Mouse (Mus musculus) brain, embryonic 14.5 days (tissue): ENCODE results near the gene Ttll10. TPM values are rescaled to one million over a fixed set of nuclear protein-coding genes. Genes with fewer than 3 reads are reported as not detected.

Experiments
- DNase-seq: peaks from one replicate; pipeline ENCODE4 v3.0.0-alpha.2; 2011; ENCODE audit warnings: low read depth
- CTCF ChIP-seq: fragments of 200-500 bp; IDR thresholded peaks from 2 replicates; pipeline ENCODE4 v1.5.1; 2012; ENCODE audit warnings: inconsistent platforms, mild to moderate bottlenecking, moderate library complexity, borderline replicate concordance; ENCODE audit not compliant: insufficient read depth, insufficient read length; ENCODE audit errors: extremely low read depth
- POLR2A ChIP-seq: fragments of 200-500 bp; IDR thresholded peaks from 2 replicates; pipeline ENCODE4 v1.6.1; 2012; ENCODE audit warnings: mild to moderate bottlenecking, inconsistent platforms, borderline replicate concordance; ENCODE audit not compliant: poor library complexity, insufficient read depth, insufficient read length, severe bottlenecking; ENCODE audit errors: extremely low read depth
- polyA plus RNA-seq: library from polyadenylated mRNA; depleted of rRNA; stranded (reverse); fragments of >200 nt; gene quantifications from 2 replicates; pipeline ENCODE4 v1.2.3, GENCODE M21; 2012

The Ttll10 gene
- polyA plus RNA-seq, 1 experiment: 0.05 TPM

- no peak for TF ChIP-seq CTCF
- TF ChIP-seq POLR2A: no peak
- DNase-seq: no peak
These were observed 25.1 kb upstream of the Ttll10 start for GRCm38 (mm10) chr4:156084096-156084879.

- peak; percentile 34 for DNase-seq
- TF ChIP-seq CTCF (no peak), POLR2A (no peak)
These were observed 24.1 kb upstream of the Ttll10 start for GRCm38 (mm10) chr4:156083348-156083747.

DNA sequence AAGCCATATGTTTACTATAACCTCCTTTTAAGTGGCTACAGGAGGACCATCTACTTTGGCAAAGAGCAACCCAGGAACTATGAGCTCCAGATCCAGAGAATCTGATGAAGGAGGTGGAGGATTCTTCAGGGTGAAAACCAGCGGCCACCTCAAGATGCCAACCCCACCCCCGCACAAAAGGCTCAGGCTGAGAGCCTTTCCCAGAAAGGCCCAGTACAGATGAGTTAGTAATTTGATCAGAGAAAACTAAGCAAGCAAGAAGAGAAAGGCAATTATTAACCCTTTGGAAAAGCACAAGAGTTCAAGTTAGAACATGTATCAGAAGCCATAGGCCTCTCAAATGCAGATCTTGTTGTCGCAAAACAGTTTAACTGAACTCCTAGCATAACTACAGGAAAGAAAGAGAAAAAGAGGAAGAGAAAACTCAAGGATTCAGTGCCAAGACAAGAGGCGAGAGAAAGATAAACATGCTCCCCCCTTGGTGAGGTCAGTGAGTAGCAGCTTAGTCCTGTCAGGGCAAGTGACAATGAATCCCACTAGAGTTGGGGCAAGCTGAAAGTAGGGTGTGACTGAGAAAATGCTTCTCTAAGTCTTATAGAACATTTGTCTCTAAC, 23.5 kb upstream of the Ttll10 start:
- no peak for TF ChIP-seq CTCF
- no peak for TF ChIP-seq POLR2A
- DNase-seq: no peak

- DNase-seq: no peak
- TF ChIP-seq CTCF (peak; percentile 5; the same call in 1 of the 2 replicates), POLR2A (no peak)
These were observed 18.5 kb upstream of the Ttll10 start for GRCm38 (mm10) chr4:156077499-156078301.

DNA sequence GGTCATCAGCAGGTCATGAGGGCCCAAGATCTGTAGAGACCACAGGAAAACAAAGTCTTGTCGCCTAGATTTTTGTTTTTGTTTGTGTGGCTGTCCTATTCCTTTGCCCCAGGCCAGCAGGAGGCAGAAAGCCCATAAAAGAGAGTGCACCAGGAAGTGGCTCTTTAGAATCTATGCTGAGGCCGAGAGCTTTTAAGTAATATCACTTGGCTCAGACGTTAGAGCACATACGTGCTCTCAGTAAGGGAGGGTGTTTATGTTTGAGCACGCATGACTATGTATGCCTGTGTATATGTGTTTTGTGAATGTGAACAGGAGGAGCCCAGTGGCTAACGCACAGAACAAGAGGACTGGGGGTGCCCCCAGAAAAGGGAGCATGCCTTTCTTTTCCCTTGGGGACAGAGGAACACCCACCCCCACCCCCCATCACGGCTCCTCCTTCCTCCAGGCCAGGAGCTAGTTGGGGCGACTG, 17.7 kb upstream of the Ttll10 start:
- TF ChIP-seq CTCF (no peak), POLR2A (no peak)
- DNase-seq: no peak

DNA sequence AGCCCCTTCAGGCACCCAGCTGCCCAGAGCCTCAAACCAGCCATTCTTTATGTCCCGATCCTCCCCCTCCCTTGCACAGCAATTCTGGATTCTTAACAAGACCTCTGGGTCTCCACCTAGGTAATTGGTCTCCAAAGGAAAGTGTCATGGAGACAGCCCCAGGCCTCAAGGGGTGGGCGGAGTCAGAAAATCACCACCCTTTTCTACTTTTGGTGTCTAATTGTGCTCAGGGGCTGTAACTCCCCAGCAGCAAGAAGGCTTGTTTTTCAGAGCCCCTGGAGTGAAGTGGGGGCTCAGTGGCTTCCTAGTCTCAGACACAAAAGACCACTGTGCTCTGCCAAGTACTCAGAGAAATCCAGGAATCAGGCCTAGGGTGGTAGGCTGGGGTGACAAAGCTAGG, 11.5 kb upstream of the Ttll10 start:
- TF ChIP-seq POLR2A (no peak), CTCF (no peak)
- DNase-seq: peak; percentile 59

- DNase-seq: peak; percentile 12
- TF ChIP-seq POLR2A (no peak), CTCF (no peak)
These were observed 11.1 kb upstream of the Ttll10 start for GRCm38 (mm10) chr4:156070276-156070675.

- TF ChIP-seq POLR2A (no peak), CTCF (no peak)
- DNase-seq: no peak
These were observed 10.5 kb upstream of the Ttll10 start for GRCm38 (mm10) chr4:156069701-156070100.

GRCm38 (mm10) chr4:156067256-156067949, 8.2 kb upstream of the Ttll10 start:
- DNase-seq: no peak
- TF ChIP-seq CTCF (no peak), POLR2A (no peak)

- no peak for DNase-seq
- no peak for TF ChIP-seq CTCF
These were observed 6.1 kb upstream of the Ttll10 start for GRCm38 (mm10) chr4:156065156-156065894.

DNA sequence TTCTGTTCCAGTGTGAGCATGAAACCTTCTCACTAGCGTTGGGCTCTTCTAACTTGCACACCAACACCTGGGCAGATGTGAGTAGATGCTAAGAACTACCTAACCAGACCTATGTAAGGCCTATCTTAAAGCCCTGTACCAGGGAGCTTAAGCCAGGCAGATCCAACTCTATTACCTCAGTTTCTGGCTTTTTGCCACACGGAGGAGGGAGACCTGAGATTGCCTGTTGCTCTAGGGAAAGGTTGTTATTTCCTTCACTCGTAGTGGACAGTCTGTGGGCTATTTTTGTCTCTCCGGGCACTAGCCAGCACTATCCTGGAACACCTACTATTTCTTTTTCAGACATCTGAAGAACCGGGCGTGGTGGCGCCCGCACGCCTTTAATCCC, 5.3 kb upstream of the Ttll10 start:
- no peak for TF ChIP-seq POLR2A
- no peak for TF ChIP-seq CTCF
- DNase-seq: no peak
